Mouse (Mus musculus): Measurements from ENCODE around the gene Rabep2. TPM values are rescaled to one million over a fixed set of nuclear protein-coding genes. Genes with fewer than 3 reads are reported as not detected.

The Rabep2 gene
- polyA plus RNA-seq, 1 experiment from 2014 or later = 33.8 TPM

- H3K4me2 ChIP-seq = no peak overlapping the region
- H3K27me3 ChIP-seq (ENCODE audit: insufficient read depth, low read length) = no peaks in the 10 kb centered on the region
- no peak for TF ChIP-seq CTCF (IDR thresholded peaks at IDR 0.05; ENCODE audit: low read depth)
- ATAC-seq (ENCODE audit: insufficient read depth) (no peak), DNase-seq (no peak)
- H3K36me3 ChIP-seq (ENCODE audit: insufficient read depth) = peaks cover 56% of the 10 kb centered on the region
- H3K9ac ChIP-seq = no peak overlapping the region
- WGBS = 90% methylated on average over 15 of the region's 15 CpGs
- H3K9me3 ChIP-seq (ENCODE audit: low read depth, low read length) = no peaks in the 10 kb centered on the region
- H3K27ac ChIP-seq (ENCODE audit: low read depth) = no peak overlapping the region
- H3K4me3 ChIP-seq (ENCODE audit: low read depth, low read length) = no peak overlapping the region
- H3K4me1 ChIP-seq (ENCODE audit: insufficient read depth) = no peaks in the 10 kb centered on the region
Measured at GRCm38 (mm10) chr7:126445104-126445815, 16.7 kb downstream of the Rabep2 start.

DNA sequence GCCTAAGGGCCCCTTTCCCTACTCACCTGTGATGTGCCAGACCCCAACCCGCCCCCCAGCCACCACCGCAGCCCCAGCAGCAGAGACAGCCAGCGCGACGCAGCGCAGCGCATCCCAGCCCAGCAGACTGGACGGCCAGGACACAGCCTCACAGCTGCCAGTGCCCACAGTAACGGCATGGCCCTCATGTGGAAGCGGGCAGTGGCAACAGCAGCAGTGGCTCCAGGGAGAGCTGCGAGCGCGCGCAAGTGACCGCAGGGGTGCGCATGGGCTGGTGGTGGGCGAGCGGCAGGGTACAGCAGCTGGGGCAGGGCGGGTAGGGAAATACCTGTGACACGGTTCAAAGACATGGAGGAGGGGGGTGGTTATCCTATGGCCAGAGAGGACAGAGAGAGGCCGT is 17.7 kb downstream of the Rabep2 start:
- Histone ChIP-seq H3K4me3 (ENCODE audit: low read depth, low read length) (no peak overlapping the region), H3K9me3 (ENCODE audit: low read depth, low read length) (no peaks in the 10 kb centered on the region), H3K27ac (ENCODE audit: low read depth) (no peak overlapping the region), H3K36me3 (ENCODE audit: insufficient read depth) (peaks cover 52% of the 10 kb centered on the region), H3K4me2 (no peak overlapping the region), H3K4me1 (ENCODE audit: insufficient read depth) (no peaks in the 10 kb centered on the region), H3K27me3 (ENCODE audit: insufficient read depth, low read length) (no peaks in the 10 kb centered on the region), H3K9ac (no peak overlapping the region)
- DNase-seq (no peak), ATAC-seq (ENCODE audit: insufficient read depth) (no peak)
- TF ChIP-seq CTCF (IDR thresholded peaks at IDR 0.05; ENCODE audit: low read depth) = no peak
- 88% methylated on average over 21 of the region's 21 CpGs for WGBS

GRCm38 (mm10) chr7:126448481-126448880 is 19.9 kb downstream of the Rabep2 start:
- Histone ChIP-seq H3K9ac (no peak overlapping the region), H3K9me3 (ENCODE audit: low read depth, low read length) (no peaks in the 10 kb centered on the region), H3K36me3 (ENCODE audit: insufficient read depth) (peaks cover 43% of the 10 kb centered on the region), H3K27me3 (ENCODE audit: insufficient read depth, low read length) (no peaks in the 10 kb centered on the region), H3K4me2 (no peak overlapping the region), H3K27ac (ENCODE audit: low read depth) (no peak overlapping the region), H3K4me1 (ENCODE audit: insufficient read depth) (no peaks in the 10 kb centered on the region), H3K4me3 (ENCODE audit: low read depth, low read length) (no peak overlapping the region)
- WGBS = 87% methylated on average over 19 of the region's 19 CpGs
- ATAC-seq (ENCODE audit: insufficient read depth) (no peak), DNase-seq (no peak)
- TF ChIP-seq CTCF (IDR thresholded peaks at IDR 0.05; ENCODE audit: low read depth) = no peak

DNA sequence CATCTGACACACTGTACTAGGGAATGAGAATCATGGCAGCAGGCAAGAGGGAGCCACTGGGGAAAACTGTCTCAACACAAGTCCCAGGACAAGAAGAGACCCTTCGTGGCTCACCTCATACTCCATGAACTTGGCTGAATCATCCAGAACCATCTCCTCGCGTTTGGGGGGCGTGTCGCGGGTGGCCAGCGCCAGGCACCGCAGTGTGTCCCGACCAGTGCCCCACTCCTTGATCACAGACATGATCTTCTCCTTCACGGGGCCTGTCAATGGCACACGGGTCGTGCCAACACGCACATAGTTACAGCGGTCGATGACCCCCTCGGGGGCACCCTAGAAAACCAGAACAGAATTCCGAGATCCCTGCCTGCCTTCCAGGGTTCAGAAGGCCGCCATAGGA is 21.4 kb downstream of the Rabep2 start:
- DNase-seq (no peak), ATAC-seq (ENCODE audit: insufficient read depth) (no peak)
- no peak for TF ChIP-seq CTCF (IDR thresholded peaks at IDR 0.05; ENCODE audit: low read depth)
- Histone ChIP-seq H3K9me3 (ENCODE audit: low read depth, low read length) (no peaks in the 10 kb centered on the region), H3K4me1 (ENCODE audit: insufficient read depth) (no peaks in the 10 kb centered on the region), H3K27ac (ENCODE audit: low read depth) (no peak overlapping the region), H3K4me3 (ENCODE audit: low read depth, low read length) (no peak overlapping the region), H3K9ac (no peak overlapping the region), H3K4me2 (no peak overlapping the region), H3K36me3 (ENCODE audit: insufficient read depth) (peaks cover 32% of the 10 kb centered on the region), H3K27me3 (ENCODE audit: insufficient read depth, low read length) (no peaks in the 10 kb centered on the region)
- 85% methylated on average over 18 of the region's 18 CpGs for WGBS

GRCm38 (mm10) chr7:126450641-126451040 is 22.1 kb downstream of the Rabep2 start:
- no peaks in the 10 kb centered on the region for H3K4me1 ChIP-seq (ENCODE audit: insufficient read depth)
- no peak for TF ChIP-seq CTCF (IDR thresholded peaks at IDR 0.05; ENCODE audit: low read depth)
- 89% methylated on average over 6 of the region's 6 CpGs for WGBS
- DNase-seq (no peak), ATAC-seq (ENCODE audit: insufficient read depth) (no peak)
- no peak overlapping the region for H3K27ac ChIP-seq (ENCODE audit: low read depth)
- H3K27me3 ChIP-seq (ENCODE audit: insufficient read depth, low read length) = no peaks in the 10 kb centered on the region
- no peak overlapping the region for H3K4me2 ChIP-seq
- H3K4me3 ChIP-seq (ENCODE audit: low read depth, low read length) = no peak overlapping the region
- peaks cover 25% of the 10 kb centered on the region; the same call in 1 of the 2 replicates for H3K36me3 ChIP-seq (ENCODE audit: insufficient read depth)
- no peaks in the 10 kb centered on the region for H3K9me3 ChIP-seq (ENCODE audit: low read depth, low read length)
- no peak overlapping the region for H3K9ac ChIP-seq

DNA sequence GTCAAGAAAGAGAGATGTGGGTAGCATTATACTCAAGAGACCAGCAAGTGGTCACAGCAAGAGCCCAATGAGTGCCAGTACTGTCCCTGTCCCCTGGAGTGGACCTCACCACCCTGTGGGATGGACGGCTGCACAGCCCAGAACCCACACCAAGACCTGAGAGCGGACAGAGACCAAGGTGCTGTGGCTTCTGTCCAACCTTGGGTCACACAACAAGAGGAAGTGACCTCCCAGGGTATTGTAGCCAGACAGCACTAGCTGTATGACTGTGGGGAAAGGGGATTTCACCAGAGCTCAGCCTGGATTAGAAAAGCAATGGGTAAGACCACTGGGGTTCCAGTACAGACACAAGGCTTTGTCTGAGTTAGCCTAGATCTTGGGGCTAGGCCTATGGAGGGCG is 23.7 kb downstream of the Rabep2 start:
- no peak for TF ChIP-seq CTCF (IDR thresholded peaks at IDR 0.05; ENCODE audit: low read depth)
- DNase-seq = no peak

DNA sequence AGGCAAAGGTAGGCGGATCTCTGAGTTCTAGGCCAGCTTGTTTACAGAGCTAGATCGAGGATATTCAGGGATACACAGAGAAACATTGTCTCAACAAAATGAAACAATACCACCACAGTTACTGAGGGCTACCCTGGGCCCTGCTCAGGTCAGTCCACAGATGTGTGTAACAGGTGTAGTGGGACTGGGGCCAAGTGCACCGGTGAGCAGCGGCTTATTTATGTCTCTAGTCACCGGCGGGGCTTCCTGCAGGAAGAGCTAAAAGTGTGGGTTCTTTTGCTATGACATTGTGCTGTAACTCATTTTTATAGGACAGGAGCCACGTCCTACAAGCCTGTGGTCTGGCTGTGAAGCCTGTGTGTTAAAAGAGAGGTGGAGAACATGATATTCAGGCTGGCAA is 25.3 kb downstream of the Rabep2 start:
- no peak for ATAC-seq (ENCODE audit: insufficient read depth)
- Histone ChIP-seq H3K4me2 (no peak overlapping the region), H3K4me1 (ENCODE audit: insufficient read depth) (no peaks in the 10 kb centered on the region), H3K36me3 (ENCODE audit: insufficient read depth) (no peaks in the 10 kb centered on the region), H3K9ac (no peak overlapping the region), H3K9me3 (ENCODE audit: low read depth, low read length) (no peaks in the 10 kb centered on the region), H3K27ac (ENCODE audit: low read depth) (no peak overlapping the region), H3K4me3 (ENCODE audit: low read depth, low read length) (no peak overlapping the region), H3K27me3 (ENCODE audit: insufficient read depth, low read length) (no peaks in the 10 kb centered on the region)
- no peak for DNase-seq
- TF ChIP-seq CTCF (IDR thresholded peaks at IDR 0.05; ENCODE audit: low read depth) = no peak
- 51% methylated on average over 7 of the region's 7 CpGs for WGBS

More for the DNA sequence above, 23.7 kb downstream of the Rabep2 start:
- no peaks in the 10 kb centered on the region for H3K9me3 ChIP-seq (ENCODE audit: low read depth, low read length)
- no peak overlapping the region for H3K4me2 ChIP-seq
- H3K27ac ChIP-seq (ENCODE audit: low read depth) = no peak overlapping the region
- H3K4me3 ChIP-seq (ENCODE audit: low read depth, low read length) = no peak overlapping the region
- WGBS = 82% methylated on average over 3 of the region's 3 CpGs
- ATAC-seq (ENCODE audit: insufficient read depth) = no peak
- peaks cover 13% of the 10 kb centered on the region; the same call in 1 of the 2 replicates for H3K36me3 ChIP-seq (ENCODE audit: insufficient read depth)
- no peaks in the 10 kb centered on the region for H3K4me1 ChIP-seq (ENCODE audit: insufficient read depth)
- no peak overlapping the region for H3K9ac ChIP-seq
- H3K27me3 ChIP-seq (ENCODE audit: insufficient read depth, low read length) = no peaks in the 10 kb centered on the region
